Mouse (Mus musculus) liver, adult 2 months (tissue): ENCODE results near the gene Irak4.

Source experiments
- CTCF ChIP-seq: fragments of 200-500 bp; IDR thresholded peaks from 2 replicates; pipeline ENCODE4 v1.5.1; 2011; ENCODE audit warnings: low read depth, low read length, control low read depth
- POLR2A ChIP-seq: fragments of 200-500 bp; IDR thresholded peaks from 2 replicates; pipeline ENCODE4 v1.6.1; 2011; ENCODE audit warnings: low read length, control low read depth; ENCODE audit not compliant: insufficient read depth; ENCODE audit errors: extremely low read depth

DNA sequence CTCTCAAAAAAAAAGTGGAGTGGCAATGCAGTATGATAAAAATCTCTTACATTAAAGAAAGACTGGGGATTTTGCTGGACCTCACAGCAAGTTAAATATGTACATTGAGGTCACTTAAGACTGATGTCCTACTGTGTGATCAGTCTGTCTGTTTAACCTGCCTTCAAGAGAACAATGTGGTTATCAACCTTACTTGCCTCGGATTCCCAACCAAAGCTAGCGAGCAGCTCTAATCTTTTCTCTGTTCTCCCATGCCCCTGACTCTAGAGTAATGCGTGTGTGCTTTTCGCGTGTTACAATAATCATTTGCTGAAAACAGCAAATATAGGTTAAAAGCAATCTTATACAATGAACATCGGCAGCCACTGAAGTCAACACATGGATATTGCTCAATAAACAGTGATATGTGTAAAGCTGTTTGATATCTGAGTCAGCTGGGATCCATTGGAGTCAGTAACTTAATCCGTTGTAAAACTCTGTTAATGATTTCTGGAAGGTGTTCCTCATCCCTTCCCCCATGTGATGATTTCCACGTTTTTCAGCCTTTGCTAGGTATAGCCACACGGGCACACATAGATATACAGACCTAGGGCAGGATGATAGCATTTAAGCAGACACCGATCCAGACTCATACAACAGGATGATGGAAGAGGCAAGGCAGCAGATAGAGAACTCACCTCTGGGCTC, 25.2 kb downstream of the Irak4 start:
- TF ChIP-seq CTCF (no peak), POLR2A (no peak)
